Comparison of ENCODE assay signal across 16 mouse cellular contexts in genomic region chr7:79293605-79294232, GRCm38 (mm10). TPM values are rescaled to one million over a fixed set of nuclear protein-coding genes. Genes with fewer than 3 reads are reported as not detected.
DNase-seq lines count a peak whose midpoint lies in the region; ATAC-seq and TF ChIP-seq lines count a peak whose summit lies in the region.
"Had no signal": no experiment of that assay in that cellular context is flagged by ENCODE, and none has a peak within 500 bp of the region (broad histone marks: within the 10 kb centered on the region; RNA-seq: fewer than 3 reads in every experiment).

No protein-coding gene starts in this region.

- no peak for TF ChIP-seq CTCF in intestine, postnatal 0 days (IDR thresholded peaks at IDR 0.05; ENCODE audit: low read depth)

- H3K4me1 ChIP-seq in kidney, embryonic 15.5 days: peaks cover 29% of the 10 kb centered on the region
- peaks cover 41% of the 10 kb centered on the region for H3K4me1 ChIP-seq in lung, embryonic 16.5 days (replicated peaks; ENCODE audit: control insufficient read depth, insufficient read depth, low read length)
- H3K4me1 ChIP-seq in intestine, postnatal 0 days (replicated peaks; ENCODE audit: control insufficient read depth, insufficient read depth, low read length): no peaks in the 10 kb centered on the region

- H3K27me3 ChIP-seq in kidney, embryonic 15.5 days: no peaks in the 10 kb centered on the region
- no peaks in the 10 kb centered on the region for H3K27me3 ChIP-seq in lung, embryonic 16.5 days (ENCODE audit: control insufficient read depth, insufficient read depth, low read depth, low read length)
- no peaks in the 10 kb centered on the region for H3K27me3 ChIP-seq in intestine, postnatal 0 days (replicated peaks; ENCODE audit: control insufficient read depth, insufficient read depth, low read length)
- H3K27me3 ChIP-seq: CH12.LX had no signal

- 64% methylated on average over 14 of the region's 14 CpGs for WGBS in kidney, embryonic 15.5 days
- 69% methylated on average over 14 of the region's 14 CpGs for WGBS in lung, embryonic 16.5 days
- 88% methylated on average over 14 of the region's 14 CpGs for WGBS in intestine, postnatal 0 days

- ATAC-seq in kidney, embryonic 15.5 days (replicated peaks; ENCODE audit: low FRiP score): peak; percentile 71; the same call in 1 of the 2 replicates
- ATAC-seq in lung, embryonic 16.5 days (ENCODE audit: low read depth): no peak
- ATAC-seq in intestine, postnatal 0 days: no peak
- ATAC-seq: intestine, embryonic 16.5 days had no signal

- H3K4me2 ChIP-seq in kidney, embryonic 15.5 days: no peak overlapping the region
- no peak overlapping the region for H3K4me2 ChIP-seq in lung, embryonic 16.5 days (ENCODE audit: low read depth, low read length)
- no peak overlapping the region for H3K4me2 ChIP-seq in intestine, postnatal 0 days (replicated peaks; ENCODE audit: low read depth)

- no peak for DNase-seq in kidney, postnatal 4 days
- DNase-seq in lung, postnatal 14 days: no peak
- peak; percentile 45 for DNase-seq in thymus, postnatal 4 days
- no peak for DNase-seq in thymus, postnatal 36 days
- DNase-seq in yolk sac, embryonic 10.5 days (ENCODE audit: low spot score): peak; percentile 55
- DNase-seq: cerebellum, adult 11 months; gastrocnemius, postnatal 14 days; layer of hippocampus, postnatal 36 days; lung, adult 18-20 months; right cerebral cortex, adult 18-20 months; spleen, adult 18-20 months had no signal

- H3K27ac ChIP-seq in kidney, embryonic 15.5 days: peak overlapping the region; percentile 7; the same call in 1 of the 2 replicates
- H3K27ac ChIP-seq in lung, embryonic 16.5 days (ENCODE audit: low read length): peak overlapping the region; percentile 55
- H3K27ac ChIP-seq in intestine, postnatal 0 days (ENCODE audit: low read depth, low read length): no peak overlapping the region

- peaks cover 27% of the 10 kb centered on the region for H3K36me3 ChIP-seq in kidney, embryonic 15.5 days
- peaks cover 2% of the 10 kb centered on the region for H3K36me3 ChIP-seq in lung, embryonic 16.5 days (ENCODE audit: control insufficient read depth, insufficient read depth, low read length)
- peaks cover 29% of the 10 kb centered on the region for H3K36me3 ChIP-seq in intestine, postnatal 0 days (ENCODE audit: control insufficient read depth, insufficient read depth)

- no peak overlapping the region for H3K4me3 ChIP-seq in kidney, embryonic 15.5 days (replicated peaks)
- H3K4me3 ChIP-seq in lung, embryonic 16.5 days (ENCODE audit: low read length): no peak overlapping the region
- no peak overlapping the region for H3K4me3 ChIP-seq in intestine, postnatal 0 days (ENCODE audit: low read depth, low read length)

- H3K9ac ChIP-seq in kidney, embryonic 15.5 days: no peak overlapping the region
- H3K9ac ChIP-seq in lung, embryonic 16.5 days (ENCODE audit: low read length): no peak overlapping the region
- no peak overlapping the region for H3K9ac ChIP-seq in intestine, postnatal 0 days (ENCODE audit: low read depth, low read length)

- H3K9me3 ChIP-seq in kidney, embryonic 15.5 days (replicated peaks): no peaks in the 10 kb centered on the region
- H3K9me3 ChIP-seq in lung, embryonic 16.5 days (ENCODE audit: control insufficient read depth, low read length): no peaks in the 10 kb centered on the region
- H3K9me3 ChIP-seq in intestine, postnatal 0 days (ENCODE audit: control insufficient read depth): no peaks in the 10 kb centered on the region

RNA-seq across cellular contexts. Expression of gene Abhd2, which starts 20.7 kb away (rescaled TPM):
- 12.0 and 12.2 TPM in 2 replicates for polyA plus RNA-seq in kidney, embryonic 15.5 days (2015; fragmentation: Nextera tagmentation; extraction: Ambion mirVana)
- 22.8 and 24.9 TPM in 2 replicates for polyA plus RNA-seq in lung, embryonic 16.5 days (2015; fragmentation: Nextera tagmentation; extraction: Ambion mirVana)
- 34.8 and 36.2 TPM in 2 replicates for polyA plus RNA-seq in intestine, postnatal 0 days (2015; fragmentation: Nextera tagmentation; extraction: Ambion mirVana)

Comparison
In these comparisons a context has a peak if more than half of its experiments do, and no peak if none do; other contexts are left out.
1. DNase-seq: peak in thymus, postnatal 4 days (single experiment) and yolk sac, embryonic 10.5 days (single experiment); none in kidney, postnatal 4 days (0 of 2), lung, postnatal 14 days (single experiment) and thymus, postnatal 36 days (0 of 2).